In genomic region chr16:10873654-10874053, GRCm38 (mm10) we compare ENCODE assay signal across 8 mouse cellular contexts. TPM values are rescaled to one million over a fixed set of nuclear protein-coding genes. Genes with fewer than 3 reads are reported as not detected.
DNase-seq lines count a peak whose midpoint lies in the region; ATAC-seq and TF ChIP-seq lines count a peak whose summit lies in the region.

No protein-coding gene starts in this region.

- WGBS in forebrain, embryonic 11.5 days, result 9% methylated on average over 5 of the region's 5 CpGs

- H3K4me3 ChIP-seq in ES-Bruce4 (ENCODE audit: low read depth, low read length), result no peak overlapping the region
- H3K4me3 ChIP-seq in forebrain, embryonic 11.5 days (ENCODE audit: low read depth, low read length), result no peak overlapping the region

- H3K4me1 ChIP-seq in ES-Bruce4 (ENCODE audit: control insufficient read depth, insufficient read depth, low read length), result no peaks in the 10 kb centered on the region
- H3K4me1 ChIP-seq in forebrain, embryonic 11.5 days (replicated peaks; ENCODE audit: control insufficient read depth, insufficient read depth, low read length), result no peaks in the 10 kb centered on the region

- no peak overlapping the region for H3K9ac ChIP-seq in ES-Bruce4 (ENCODE audit: low read depth, poor library complexity, severe bottlenecking)
- H3K9ac ChIP-seq in forebrain, embryonic 11.5 days (ENCODE audit: low read length), result 0 out of 2 replicates have a peak overlapping the region, but pooled peaks have one; percentile 13

- intact Hi-C loops in heart, postnatal 36 days (cut with DNase I), result loop anchor here (1.0 to 2.0 kb wide), 4 partner anchors 161 to 545 kb away; partner anchors contain the start of gene Zc3h7a

- no peak overlapping the region for H3K27ac ChIP-seq in ES-Bruce4 (ENCODE audit: insufficient read depth, low read length)
- H3K27ac ChIP-seq in forebrain, embryonic 11.5 days (ENCODE audit: low read depth, low read length), result no peak overlapping the region

- peak; percentile 94 for TF ChIP-seq CTCF in ES-Bruce4 (IDR thresholded peaks at IDR 0.05; ENCODE audit: low read depth, low read length)

- TF ChIP-seq EP300 in ES-Bruce4 (IDR thresholded peaks at IDR 0.05; ENCODE audit: insufficient read depth, low read depth, low read length), result no peak

- H3K9me3 ChIP-seq in ES-Bruce4 (replicated peaks; ENCODE audit: control insufficient read depth, insufficient read depth, low read length, poor library complexity, severe bottlenecking), result no peaks in the 10 kb centered on the region
- no peaks in the 10 kb centered on the region for H3K9me3 ChIP-seq in forebrain, embryonic 11.5 days (ENCODE audit: control insufficient read depth, low read length)

- peak; percentile 57; the same call in 1 of the 2 replicates for ATAC-seq in forebrain, embryonic 11.5 days (replicated peaks; ENCODE audit: low FRiP score)
- peak; percentile 69 for ATAC-seq in neutrophil, adult 5-6 weeks (ENCODE audit: extremely low read depth, insufficient number of reproducible peaks, low FRiP score, poor library complexity, severe bottlenecking)

- H3K4me2 ChIP-seq in forebrain, embryonic 11.5 days (ENCODE audit: low read depth, low read length, severe bottlenecking), result no peak overlapping the region

- H3K36me3 ChIP-seq in ES-Bruce4 (ENCODE audit: control insufficient read depth, insufficient read depth, low read length, poor library complexity, severe bottlenecking), result no peaks in the 10 kb centered on the region
- H3K36me3 ChIP-seq in forebrain, embryonic 11.5 days (ENCODE audit: control insufficient read depth, insufficient read depth, low read length), result no peaks in the 10 kb centered on the region

- no peak for TF ChIP-seq POLR2A in ES-Bruce4 (IDR thresholded peaks at IDR 0.05; ENCODE audit: insufficient read depth, low read length)

- peak; percentile 81 for DNase-seq in c-Kit-positive CD71-negative TER-119-negative erythroid progenitor cells, embryonic 14.5 days (ENCODE audit: low read depth)
- peak; percentile 93 for DNase-seq in forebrain, embryonic 11.5 days (ENCODE audit: low spot score)
- peak; percentile 86 to 89 for DNase-seq in heart, postnatal 36 days
- DNase-seq in layer of hippocampus, adult 11-12 months (ENCODE audit: low spot score), result peak; percentile 82
- DNase-seq in lung, adult 18-20 months, result peak; percentile 74 to 76
- DNase-seq in thymus, adult 18-20 months, result peak; percentile 68 to 73

- H3K27me3 ChIP-seq in ES-Bruce4 (ENCODE audit: control insufficient read depth, insufficient read depth, low read length, poor library complexity, severe bottlenecking), result no peaks in the 10 kb centered on the region
- H3K27me3 ChIP-seq in forebrain, embryonic 11.5 days (ENCODE audit: control insufficient read depth, insufficient read depth, low read length), result no peaks in the 10 kb centered on the region

RNA-seq across cellular contexts. Expression of gene Rmi2, which starts 38.8 kb away (rescaled TPM):
- polyA plus RNA-seq in ES-Bruce4 (2011; ENCODE audit: insufficient read depth, insufficient read length, low read depth, missing spikeins), result 3.7 and 3.8 TPM in 2 replicates
- polyA plus RNA-seq in forebrain, embryonic 11.5 days (2014; fragmentation: Nextera tagmentation; extraction: Ambion mirVana), result 4.9 and 5.0 TPM in 2 replicates
- total RNA-seq in heart, postnatal 36 days (2021), result under 1 TPM; 0.41 to 0.61 TPM
- total RNA-seq in neutrophil, adult 5-6 weeks (2017), result 0.47 and 0.61 TPM in 2 replicates
